Mouse (Mus musculus) Patski (cell line): ENCODE measurements around the gene Nanp. TPM values are rescaled to one million over a fixed set of nuclear protein-coding genes. Genes with fewer than 3 reads are reported as not detected.
A peak's percentile ranks its signal among the peaks of the same experiment; 100 is the strongest.

Experiments used
- ATAC-seq: fragments of 100-300 bp; one replicate; pipeline ENCODE4 v1.8.0; 2021
- CTCF ChIA-PET: fragments of 350-600 bp; sonication (Branson Sonifier 250); formaldehyde crosslinking; loops from one replicate; lab custom pipeline; 2022; ENCODE audit warnings: inconsistent platforms; lab: Charles Lee
- POLR2A ChIA-PET: fragments of 350-600 bp; sonication (Branson Sonifier 250); formaldehyde crosslinking; loops from one replicate; lab custom pipeline; 2022; ENCODE audit warnings: antibody characterized with exemption, inconsistent platforms; lab: Charles Lee
- DNase-seq: peaks from one replicate; pipeline ENCODE4 v3.0.0-alpha.2; 2011; ENCODE audit warnings: low read depth, low spot score
- H3K27me3 ChIP-seq: fragments of 371-371 bp; one replicate; pipeline ENCODE4 v1.5.1; 2021
- CTCF ChIP-seq: fragments of 100-300 bp; IDR thresholded peaks from one replicate; pipeline ENCODE4 v1.5.1; 2021
- in situ Hi-C: fragments of 300-500 bp; cut with MboI; formaldehyde crosslinking; loops from 3 replicates; pipeline ENCODE4 v1.11.1; 2018; ENCODE audit warnings: low pct_unique_long_range_greater_than_20kb, mixed read lengths
- polyA plus RNA-seq: library from polyadenylated mRNA; unstranded; gene quantifications from one replicate; pipeline ENCODE4 v1.2.3, GENCODE M21; 2021

Nanp gene
- polyA plus RNA-seq, 1 experiment from 2014 or later: 10.2 TPM

- no peaks in the 10 kb centered on the region for H3K27me3 ChIP-seq
- peak; percentile 94 for TF ChIP-seq CTCF
- ChIA-PET POLR2A (interaction anchor here (1.0 kb wide), 1 partner anchor 38 kb away, joined by 3 read pairs; the partner anchor contains the start of genes Nanp and Ninl), CTCF (interaction anchor here (0.8 kb wide), 1 partner anchor 245 kb away, joined by 3 read pairs; no protein-coding TSS in a partner anchor)
- ATAC-seq (peak; percentile 92), DNase-seq (no peak)
- in situ Hi-C loops: loop anchor here (5.0 to 10.0 kb wide), 2 partner anchors 173 to 326 kb away; no protein-coding TSS in a partner anchor
Measured at GRCm38 (mm10) chr2:151000402-151001178, 38.6 kb downstream of the Nanp start.

GRCm38 (mm10) chr2:150999021-150999420 lies 40.2 kb downstream of the Nanp start:
- no peak for ATAC-seq
- no peak for TF ChIP-seq CTCF
- CTCF ChIA-PET: interaction anchor here (1.0 kb wide), 1 partner anchor 16 kb away, joined by 4 read pairs; no protein-coding TSS in a partner anchor

GRCm38 (mm10) chr2:150997618-150998017 lies 41.6 kb downstream of the Nanp start:
- H3K27me3 ChIP-seq: no peaks in the 10 kb centered on the region
- ChIA-PET CTCF (interaction anchor here (0.7 to 1.2 kb wide), 2 partner anchors 18 to 136 kb away, joined by 3 to 4 read pairs; no protein-coding TSS in a partner anchor), POLR2A (no interaction called here)
- in situ Hi-C loops: no loop called here
- no peak for TF ChIP-seq CTCF
- ATAC-seq (no peak), DNase-seq (no peak)

More at GRCm38 (mm10) chr2:150999021-150999420, 40.2 kb downstream of the Nanp start:
- no peak for DNase-seq
- POLR2A ChIA-PET: no interaction called here
- no peaks in the 10 kb centered on the region for H3K27me3 ChIP-seq
- in situ Hi-C loops: no loop called here

- TF ChIP-seq CTCF: no peak
- no peaks in the 10 kb centered on the region for H3K27me3 ChIP-seq
- ChIA-PET CTCF (no interaction called here), POLR2A (no interaction called here)
- DNase-seq (no peak), ATAC-seq (no peak)
- in situ Hi-C loops: no loop called here
Measured at GRCm38 (mm10) chr2:150995324-150995723, 43.9 kb downstream of the Nanp start.

- in situ Hi-C loops: no loop called here
- ATAC-seq: no peak
- no peaks in the 10 kb centered on the region for H3K27me3 ChIP-seq
- no peak for DNase-seq
- no peak for TF ChIP-seq CTCF
- POLR2A ChIA-PET: no interaction called here
- CTCF ChIA-PET: no interaction called here
Measured at GRCm38 (mm10) chr2:150991050-150991449, 48.1 kb downstream of the Nanp start.

GRCm38 (mm10) chr2:150990506-150990905 lies 48.7 kb downstream of the Nanp start:
- no peaks in the 10 kb centered on the region for H3K27me3 ChIP-seq
- DNase-seq: no peak
- in situ Hi-C loops: no loop called here
- TF ChIP-seq CTCF: no peak
- no peak for ATAC-seq
- ChIA-PET POLR2A (no interaction called here), CTCF (no interaction called here)

GRCm38 (mm10) chr2:150985359-150985758 lies 53.8 kb downstream of the Nanp start:
- ChIA-PET POLR2A (no interaction called here), CTCF (interaction anchor here (1.1 kb wide), 1 partner anchor 17 kb away, joined by 3 read pairs; no protein-coding TSS in a partner anchor)
- in situ Hi-C loops: no loop called here
- ATAC-seq (no peak), DNase-seq (no peak)
- TF ChIP-seq CTCF: no peak
- no peaks in the 10 kb centered on the region for H3K27me3 ChIP-seq

- no peak for DNase-seq
- no peaks in the 10 kb centered on the region for H3K27me3 ChIP-seq
- ATAC-seq: no peak
- ChIA-PET POLR2A (no interaction called here), CTCF (no interaction called here)
- in situ Hi-C loops: no loop called here
- TF ChIP-seq CTCF: no peak
Measured at GRCm38 (mm10) chr2:150982051-150982450, 57.1 kb downstream of the Nanp start.

- ATAC-seq (no peak), DNase-seq (no peak)
- POLR2A ChIA-PET: no interaction called here
- CTCF ChIA-PET: no interaction called here
- TF ChIP-seq CTCF: no peak
- in situ Hi-C loops: no loop called here
- no peaks in the 10 kb centered on the region for H3K27me3 ChIP-seq
Measured at GRCm38 (mm10) chr2:150981524-150981923, 57.7 kb downstream of the Nanp start.

- DNase-seq (no peak), ATAC-seq (no peak)
- ChIA-PET CTCF (interaction anchor here (0.8 to 1.5 kb wide), 2 partner anchors 14 to 17 kb away, joined by 3 to 4 read pairs; no protein-coding TSS in a partner anchor), POLR2A (no interaction called here)
- no peaks in the 10 kb centered on the region for H3K27me3 ChIP-seq
- TF ChIP-seq CTCF: no peak
- in situ Hi-C loops: no loop called here
Measured at GRCm38 (mm10) chr2:150979861-150980620, 59.2 kb downstream of the Nanp start.

Other genes starting within 250 kb of the Nanp start
- gene Abhd12, start 134.7 kb downstream of the Nanp start, polyA plus RNA-seq: 78.5 TPM
- gene Gins1, start 134.0 kb downstream of the Nanp start, polyA plus RNA-seq: 10.5 TPM
- 21.0 TPM for gene Ninl, start within 50 bp of the Nanp start, polyA plus RNA-seq
- not detected for gene Gm14151, start 53.0 kb upstream of the Nanp start, polyA plus RNA-seq
- gene Gm14147, start 58.8 kb upstream of the Nanp start, polyA plus RNA-seq: not detected